Comparison of ENCODE assay signal across 7 mouse cellular contexts in genomic region chr15:91571981-91572380, GRCm38 (mm10). TPM values are rescaled to one million over a fixed set of nuclear protein-coding genes. Genes with fewer than 3 reads are reported as not detected.
A peak's percentile ranks its signal among the peaks of the same experiment; 100 is the strongest.
DNase-seq lines count a peak whose midpoint lies in the region; ATAC-seq and TF ChIP-seq lines count a peak whose summit lies in the region.

No protein-coding gene starts in this region.

- 15% methylated on average over 8 of the region's 8 CpGs for WGBS in lung, adult 2 months
- 7% methylated on average over 8 of the region's 8 CpGs for WGBS in forebrain, embryonic 12.5 days
- WGBS in limb, embryonic 13.5 days, result 8% methylated on average over 8 of the region's 8 CpGs
- 19% methylated on average over 8 of the region's 8 CpGs for WGBS in small intestine, adult 2 months

- H3K9ac ChIP-seq in forebrain, embryonic 12.5 days, result peak overlapping the region; percentile 80
- H3K9ac ChIP-seq in limb, embryonic 13.5 days, result peak overlapping the region; percentile 85

- H3K27ac ChIP-seq in forebrain, embryonic 12.5 days, result no peak overlapping the region
- no peak overlapping the region for H3K27ac ChIP-seq in limb, embryonic 13.5 days
- H3K27ac ChIP-seq in small intestine, adult 2 months (ENCODE audit: insufficient read depth, low read depth, low read length), result no peak overlapping the region

- peaks cover 12% of the 10 kb centered on the region for H3K27me3 ChIP-seq in forebrain, embryonic 12.5 days
- peaks cover 14% of the 10 kb centered on the region for H3K27me3 ChIP-seq in limb, embryonic 13.5 days
- H3K27me3 ChIP-seq in small intestine, adult 2 months (ENCODE audit: control insufficient read depth, insufficient read depth, low read length), result no peaks in the 10 kb centered on the region

- H3K36me3 ChIP-seq in forebrain, embryonic 12.5 days (replicated peaks), result no peaks in the 10 kb centered on the region
- no peaks in the 10 kb centered on the region for H3K36me3 ChIP-seq in limb, embryonic 13.5 days
- H3K36me3 ChIP-seq in small intestine, adult 2 months (ENCODE audit: control insufficient read depth, insufficient read depth, low read length), result no peaks in the 10 kb centered on the region

- H3K4me3 ChIP-seq in lung, adult 2 months (replicated peaks; ENCODE audit: extremely low read depth, low read depth, low read length), result peak overlapping the region; percentile 71
- peak overlapping the region; percentile 81 for H3K4me3 ChIP-seq in forebrain, embryonic 12.5 days (replicated peaks)
- H3K4me3 ChIP-seq in limb, embryonic 13.5 days, result peak overlapping the region; percentile 79
- H3K4me3 ChIP-seq in small intestine, adult 2 months (ENCODE audit: low read depth, low read length), result peak overlapping the region; percentile 92

- no peak for DNase-seq in lung, adult 2 months
- DNase-seq in lung, postnatal 25 days (ENCODE audit: low spot score), result no peak
- DNase-seq in cerebellum, postnatal 36 days, result no peak

- no peak for TF ChIP-seq CTCF in lung, adult 2 months (IDR thresholded peaks at IDR 0.05; ENCODE audit: insufficient read depth, low read length)
- no peak for TF ChIP-seq CTCF in small intestine, adult 2 months (IDR thresholded peaks at IDR 0.05; ENCODE audit: extremely low read depth, insufficient read length, insufficient replicate concordance, low read depth, low read length)

- peaks cover 3% of the 10 kb centered on the region for H3K4me1 ChIP-seq in lung, adult 2 months (ENCODE audit: control insufficient read depth, insufficient read depth, low read length)
- peaks cover 15% of the 10 kb centered on the region for H3K4me1 ChIP-seq in forebrain, embryonic 12.5 days
- peaks cover 13% of the 10 kb centered on the region; the same call in 1 of the 2 replicates for H3K4me1 ChIP-seq in limb, embryonic 13.5 days
- no peaks in the 10 kb centered on the region for H3K4me1 ChIP-seq in small intestine, adult 2 months (ENCODE audit: control insufficient read depth, insufficient read depth, insufficient read length, low read length)

- H3K4me2 ChIP-seq in forebrain, embryonic 12.5 days, result peak overlapping the region; percentile 94
- peak overlapping the region; percentile 97 for H3K4me2 ChIP-seq in limb, embryonic 13.5 days (replicated peaks)

- ATAC-seq in forebrain, embryonic 12.5 days (ENCODE audit: low FRiP score), result no peak
- no peak for ATAC-seq in limb, embryonic 13.5 days (ENCODE audit: low FRiP score, low read depth)
- ATAC-seq in monocyte, adult 5-6 weeks (replicated peaks; ENCODE audit: insufficient number of reproducible peaks, low FRiP score, low TSS enrichment, poor library complexity, severe bottlenecking), result no peak

- H3K9me3 ChIP-seq in forebrain, embryonic 12.5 days, result no peaks in the 10 kb centered on the region
- peaks cover 5% of the 10 kb centered on the region; the same call in 1 of the 2 replicates for H3K9me3 ChIP-seq in limb, embryonic 13.5 days

- no peak for TF ChIP-seq POLR2A in lung, adult 2 months (IDR thresholded peaks at IDR 0.05; ENCODE audit: borderline replicate concordance, extremely low read depth, low read depth, low read length)
- no peak for TF ChIP-seq POLR2A in small intestine, adult 2 months (IDR thresholded peaks at IDR 0.05; ENCODE audit: low read depth, low read length)

RNA-seq across cellular contexts. Expression of gene Slc2a13, which starts 1.1 kb away (rescaled TPM):
- polyA plus RNA-seq in lung, adult 2 months (2012; rRNA removed), result 1.6 and 2.0 TPM in 2 replicates
- 2.3 and 3.8 TPM in 2 replicates for polyA plus RNA-seq in forebrain, embryonic 12.5 days (2016; fragmentation: Nextera tagmentation; extraction: Ambion mirVana)
- polyA plus RNA-seq in limb, embryonic 13.5 days (2015; fragmentation: Nextera tagmentation; extraction: Ambion mirVana), result 2.0 and 2.2 TPM in 2 replicates
- 0.20 and 0.71 TPM in 2 replicates for polyA plus RNA-seq in small intestine, adult 2 months (2012; rRNA removed)
- not detected in 3 replicates for total RNA-seq in monocyte, adult 5-6 weeks (2017)
